Mouse (Mus musculus): Measurements from ENCODE around the gene Marf1. TPM values are rescaled to one million over a fixed set of nuclear protein-coding genes. Genes with fewer than 3 reads are reported as not detected.
"Not testable (repeated sequence)": the region's sequence is repeated elsewhere in the genome, so short reads cannot be mapped to it uniquely, and the experiment has no call there.

Gene Marf1
- total RNA-seq, 4 experiments from 2014 or later: 119 to 156 (median 140) TPM

- DNase-seq (ENCODE audit: low spot score in 2 of 2): not testable (repeated sequence)
Measured at GRCm38 (mm10) chr16:14068701-14069100, 94.5 kb downstream of the Marf1 start.

DNA sequence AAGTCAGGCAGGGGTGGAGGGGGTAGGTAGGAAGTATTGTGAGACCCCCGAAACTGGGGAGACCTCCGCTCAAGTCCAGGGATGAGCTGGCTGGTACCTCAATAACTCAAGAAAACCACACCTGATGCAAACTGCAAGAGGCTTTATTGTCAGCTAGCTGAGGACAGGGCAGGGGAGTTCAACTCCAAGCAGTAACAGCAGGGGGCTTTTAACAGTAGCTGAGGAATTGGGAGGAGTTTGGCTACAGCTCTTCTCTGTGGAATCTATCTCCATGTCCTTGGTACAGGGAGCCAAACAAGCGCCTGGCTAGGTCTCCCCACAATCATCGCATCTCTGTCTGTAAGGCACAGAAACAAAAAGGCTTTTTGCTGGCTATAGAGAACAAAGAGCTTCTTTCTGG, 96.6 kb downstream of the Marf1 start:
- DNase-seq (ENCODE audit: low spot score in 2 of 2): not testable (repeated sequence)

DNA sequence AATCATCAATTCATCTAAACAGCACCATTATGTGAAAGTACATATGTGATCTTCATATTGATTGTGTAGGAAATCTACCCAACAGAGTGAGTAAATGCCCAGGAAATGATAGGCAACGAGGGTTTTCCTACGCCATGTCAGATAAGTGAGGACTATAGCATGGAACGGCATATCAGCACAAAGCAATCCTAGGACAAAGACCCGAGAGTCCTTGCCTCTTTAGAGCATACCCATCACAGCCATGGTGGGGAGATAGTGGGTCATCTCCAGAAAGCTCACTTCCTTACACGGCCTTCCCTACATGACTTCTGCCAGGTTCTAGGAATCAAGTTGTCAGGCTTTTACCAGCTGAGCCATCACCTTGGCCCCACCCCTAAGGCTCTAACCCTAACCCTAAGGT, 103.3 kb downstream of the Marf1 start:
- no peak for DNase-seq (ENCODE audit: low spot score in 2 of 2)

Small RNAs within 50 kb of the gene (microRNA-seq; reads per million reads assigned to microRNA genes)
- gene Gm27671: 0 reads per million in 2 experiments
- 1,146 to 1,608 reads per million in 2 experiments for gene Mir484

Other genes with a start within 250 kb of the Marf1 start
- gene 2900011O08Rik, start 176.7 kb downstream of the Marf1 start, total RNA-seq (2022): 100 to 1,000 TPM; 231 to 272 (median 251) TPM
- gene Ifitm7, start 176.5 kb downstream of the Marf1 start, total RNA-seq (2022): 1 to 10 TPM; 1.3 to 3.5 (median 2.7) TPM
- 10 to 100 TPM; 24.0 to 27.2 (median 24.9) TPM for gene Nde1, start 76 bp downstream of the Marf1 start, total RNA-seq (2022)
- 1 to 10 TPM; 3.1 to 7.2 (median 5.2) TPM for gene Myh11, start 128.0 kb upstream of the Marf1 start, total RNA-seq (2022)
- gene Fopnl, start 154.1 kb upstream of the Marf1 start, total RNA-seq (2022): 10 to 100 TPM; 46.0 to 50.2 (median 48.7) TPM
- gene Abcc1, start 198.2 kb upstream of the Marf1 start, total RNA-seq (2022): 10 to 100 TPM; 16.3 to 20.3 (median 19.2) TPM